Mouse (Mus musculus) lung, embryonic 16.5 days (tissue): ENCODE measurements around the gene Eif4b. TPM values are rescaled to one million over a fixed set of nuclear protein-coding genes. Genes with fewer than 3 reads are reported as not detected.
"Not testable (repeated sequence)": the region's sequence is repeated elsewhere in the genome, so short reads cannot be mapped to it uniquely, and the experiment has no call there.

Experiments
- ATAC-seq: fragments of 200-750 bp; cut with Nextera tagmentation; 2 replicates; pipeline ENCODE4 v1.8.0; 2017; ENCODE audit warnings: low read depth, mild to moderate bottlenecking, moderate library complexity
- H3K27ac ChIP-seq: fragments of 300-500 bp; sonication (generic); 2 replicates; pipeline ENCODE4 v1.5.1; 2014; ENCODE audit warnings: mild to moderate bottlenecking, control low read depth, low read length
- H3K27me3 ChIP-seq: fragments of 300-500 bp; sonication (generic); 2 replicates; pipeline ENCODE4 v1.6.1; 2014; ENCODE audit warnings: low read depth, low read length, mixed read lengths; ENCODE audit not compliant: control insufficient read depth, insufficient read depth
- H3K36me3 ChIP-seq: fragments of 300-500 bp; sonication (generic); 2 replicates; pipeline ENCODE4 v1.6.1; 2014; ENCODE audit warnings: low read length; ENCODE audit not compliant: control insufficient read depth, insufficient read depth
- H3K4me1 ChIP-seq: fragments of 300-500 bp; sonication (generic); replicated peaks from 2 replicates; pipeline ENCODE4 v1.6.1; 2014; ENCODE audit warnings: low read length, mixed read lengths; ENCODE audit not compliant: control insufficient read depth, insufficient read depth
- H3K4me2 ChIP-seq: fragments of 300-500 bp; sonication (generic); 2 replicates; pipeline ENCODE4 v1.6.1; 2014; ENCODE audit warnings: low read depth, low read length, control low read depth
- H3K4me3 ChIP-seq: fragments of 300-500 bp; sonication (generic); 2 replicates; pipeline ENCODE4 v1.5.1; 2014; ENCODE audit warnings: mild to moderate bottlenecking, low read length, control low read depth
- H3K9ac ChIP-seq: fragments of 300-500 bp; sonication (generic); 2 replicates; pipeline ENCODE4 v1.6.1; 2014; ENCODE audit warnings: low read length, control low read depth
- H3K9me3 ChIP-seq: fragments of 300-500 bp; sonication (generic); 2 replicates; pipeline ENCODE4 v1.6.1; 2016; ENCODE audit warnings: low read length; ENCODE audit not compliant: control insufficient read depth
- WGBS: fragments of 180-500 bp; shearing (Covaris S2); extraction: QIAGEN DNeasy Blood & Tissue Kit; methylation state at CpG from one replicate; pipeline ENCODE4 v1.1.7; 2014; 5-methylcytosine and 5-hydroxymethylcytosine counted together
- polyA plus RNA-seq: library from polyadenylated mRNA; unstranded; fragments of >200 nt; fragmentation: Nextera tagmentation; extraction: Ambion mirVana; gene quantifications from 2 replicates; pipeline ENCODE4 v1.2.1, GENCODE M21; 2015

Eif4b gene
- polyA plus RNA-seq, 1 experiment from 2014 or later = 123 TPM

DNA sequence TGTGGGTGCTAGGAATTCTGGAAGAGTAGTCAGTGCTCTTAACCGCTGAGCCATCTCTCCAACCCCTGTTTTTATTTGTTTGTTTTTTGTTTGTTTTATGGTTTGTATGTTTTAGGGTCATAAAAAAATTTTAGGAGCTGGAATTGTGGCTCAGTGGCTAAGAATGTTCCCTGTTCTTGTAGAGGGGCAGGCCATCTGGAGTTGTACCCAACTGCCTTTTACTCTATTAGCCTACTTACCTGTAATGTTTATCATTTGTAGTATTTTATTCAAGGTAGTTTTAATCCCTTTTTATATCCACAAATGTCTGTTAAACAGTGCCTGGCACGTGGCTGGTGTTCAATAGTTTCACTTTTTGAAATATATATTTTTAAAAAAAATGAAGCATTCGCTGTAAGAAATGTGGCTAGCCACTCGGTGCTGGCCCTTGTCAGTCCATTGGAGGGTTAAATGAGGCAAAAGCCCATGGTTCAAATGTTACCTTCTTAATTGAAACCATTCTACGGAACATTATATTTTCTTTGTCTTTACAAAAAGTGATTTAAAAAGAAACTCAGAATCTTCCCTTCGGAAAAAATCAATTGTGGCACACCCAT is 512 bp upstream of the Eif4b start:
- ATAC-seq = peak; percentile 27
- peak overlapping the region; percentile 58 for H3K4me2 ChIP-seq
- H3K4me1 ChIP-seq = peaks cover 18% of the 10 kb centered on the region
- H3K4me3 ChIP-seq = peak overlapping the region; percentile 100
- no peaks in the 10 kb centered on the region for H3K36me3 ChIP-seq
- no peaks in the 10 kb centered on the region for H3K9me3 ChIP-seq
- no peak overlapping the region for H3K27ac ChIP-seq
- peak overlapping the region; percentile 58 for H3K9ac ChIP-seq
- WGBS = 12% methylated on average over 6 of the region's 6 CpGs
- H3K27me3 ChIP-seq = no peaks in the 10 kb centered on the region

DNA sequence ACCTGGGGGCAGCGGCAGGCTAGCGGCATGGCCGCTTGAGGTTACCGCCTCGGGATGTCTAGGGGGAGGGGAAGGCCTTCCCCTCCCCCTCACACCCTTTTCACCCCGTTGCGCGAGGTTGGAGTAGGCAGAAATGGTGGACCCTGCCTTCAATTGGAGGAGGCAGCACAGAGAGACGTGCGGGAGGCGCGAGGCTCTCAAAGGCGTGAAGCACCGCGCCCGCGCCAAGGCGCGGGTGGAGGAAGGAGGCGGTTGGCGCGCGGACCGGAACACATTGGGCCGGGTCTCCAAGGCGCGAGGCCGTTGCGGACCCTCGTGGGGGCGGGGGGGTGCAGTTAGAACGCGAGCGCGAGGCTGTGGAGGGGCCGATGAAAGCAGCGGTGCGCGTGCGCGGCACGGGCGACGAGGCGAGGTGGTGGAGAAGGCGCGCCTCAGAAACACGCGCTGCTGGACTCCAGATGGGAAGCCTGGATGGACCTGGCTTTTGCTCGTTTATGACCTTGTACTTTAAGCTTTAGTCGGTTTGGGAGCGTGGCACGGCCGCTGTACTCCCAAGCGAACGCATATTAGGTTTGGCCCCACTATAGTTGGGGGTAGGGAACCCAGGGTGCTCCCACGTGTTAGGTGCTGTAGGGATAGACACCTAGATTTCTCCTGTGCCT is 628 bp downstream of the Eif4b start:
- WGBS = under 1% methylated on average over 57 of the region's 57 CpGs
- Histone ChIP-seq H3K27ac (peak overlapping the region; percentile 97), H3K4me2 (peak overlapping the region; percentile 82)

DNA sequence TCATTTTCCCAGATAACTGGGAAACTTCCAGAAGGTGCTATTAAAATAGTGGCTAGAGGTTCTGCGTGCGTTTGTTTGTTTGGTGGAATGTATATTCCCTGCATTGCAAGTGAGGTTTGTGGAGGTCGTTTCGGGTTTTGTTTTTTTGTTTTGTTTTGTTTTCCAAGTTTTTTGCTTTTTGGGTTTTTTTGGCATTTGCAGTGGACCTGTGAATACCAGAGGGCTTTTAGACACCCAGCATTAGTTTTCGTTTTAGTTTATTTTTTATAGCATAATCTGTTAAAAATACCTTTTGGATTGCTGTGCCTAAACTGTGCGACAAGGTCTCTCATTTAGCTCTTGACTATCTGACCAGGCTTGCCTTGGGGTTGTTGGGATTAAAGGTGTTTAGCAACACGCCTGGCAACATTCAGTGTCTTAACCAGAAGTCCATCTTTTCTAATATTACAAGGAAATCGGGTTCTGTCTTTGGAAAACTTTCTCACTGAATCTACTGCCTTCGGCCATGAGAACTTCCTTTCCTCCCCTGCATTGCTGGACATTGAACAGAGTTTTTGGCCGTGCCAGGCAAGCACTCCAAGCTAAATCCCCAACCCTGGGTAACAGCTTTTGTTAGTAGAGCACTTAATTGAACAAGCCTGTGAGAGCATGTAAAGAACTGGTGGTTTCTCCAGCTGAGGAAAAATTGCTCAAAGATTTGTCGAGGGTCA is 1.5 kb downstream of the Eif4b start:
- H3K4me1 ChIP-seq = peaks cover 18% of the 10 kb centered on the region
- WGBS = 3% methylated on average over 11 of the region's 11 CpGs
- peak overlapping the region; percentile 82 for H3K4me2 ChIP-seq
- no peak for ATAC-seq
- peak overlapping the region; percentile 98 for H3K9ac ChIP-seq
- H3K9me3 ChIP-seq = no peaks in the 10 kb centered on the region
- peak overlapping the region; percentile 100 for H3K4me3 ChIP-seq
- no peaks in the 10 kb centered on the region for H3K36me3 ChIP-seq
- H3K27ac ChIP-seq = peak overlapping the region; percentile 97
- no peaks in the 10 kb centered on the region for H3K27me3 ChIP-seq

More for the DNA sequence above, 628 bp downstream of the Eif4b start:
- H3K36me3 ChIP-seq = no peaks in the 10 kb centered on the region
- peaks cover 18% of the 10 kb centered on the region for H3K4me1 ChIP-seq
- peak overlapping the region; percentile 100 for H3K4me3 ChIP-seq
- peak; percentile 42 for ATAC-seq
- peak overlapping the region; percentile 98 for H3K9ac ChIP-seq
- no peaks in the 10 kb centered on the region for H3K27me3 ChIP-seq
- no peaks in the 10 kb centered on the region for H3K9me3 ChIP-seq

DNA sequence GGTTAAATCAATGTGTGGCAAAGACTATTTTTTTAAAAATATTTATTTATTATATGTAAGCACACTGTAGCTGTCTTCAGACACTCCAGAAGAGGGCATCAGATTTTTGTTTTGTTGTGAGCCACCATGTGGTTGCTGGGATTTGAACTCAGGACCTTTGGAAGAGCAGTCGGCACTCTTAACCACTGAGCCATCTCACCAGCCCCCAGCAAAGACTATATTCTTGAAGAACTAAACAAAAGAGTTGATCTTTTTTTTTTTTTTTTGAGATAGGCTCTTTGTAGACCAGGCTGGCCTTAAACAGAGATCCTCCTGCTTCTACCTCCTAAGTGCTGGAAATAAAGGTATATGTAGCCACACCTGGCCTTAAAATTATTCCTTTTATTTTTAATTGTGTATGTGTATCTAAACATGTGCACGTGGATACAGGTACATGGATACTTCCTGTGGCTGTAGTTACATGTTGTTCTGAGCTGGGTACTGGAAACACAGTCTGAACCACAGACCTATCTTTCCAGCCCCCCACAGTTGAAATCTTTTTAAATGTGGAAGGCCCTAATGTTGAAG is 3.6 kb downstream of the Eif4b start:
- 75% methylated on average over 2 of the region's 2 CpGs for WGBS
- Histone ChIP-seq H3K36me3 (peaks cover 3% of the 10 kb centered on the region), H3K9ac (no peak overlapping the region), H3K4me1 (peaks cover 18% of the 10 kb centered on the region), H3K4me3 (no peak overlapping the region), H3K27ac (no peak overlapping the region), H3K9me3 (no peaks in the 10 kb centered on the region), H3K4me2 (no peak overlapping the region), H3K27me3 (no peaks in the 10 kb centered on the region)
- ATAC-seq = no peak

DNA sequence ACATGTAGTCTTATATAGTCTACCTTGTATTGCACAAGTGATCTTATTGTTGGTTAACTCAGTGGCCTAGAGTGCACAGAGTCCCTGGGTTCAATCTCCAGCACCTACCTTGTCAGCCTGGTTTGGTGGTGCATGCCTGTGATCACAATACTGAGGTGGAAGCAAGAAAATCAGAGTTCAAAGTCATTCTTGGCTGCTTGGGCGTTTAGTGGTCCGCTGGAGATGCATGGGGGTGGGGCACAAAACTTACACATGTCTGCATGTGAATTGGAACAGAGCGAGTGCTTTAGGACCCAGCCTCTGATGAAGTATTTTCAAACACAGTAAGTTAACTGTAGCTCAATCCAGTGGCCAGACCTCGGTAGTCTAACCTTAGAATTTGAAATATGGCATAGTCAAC is 5.6 kb downstream of the Eif4b start:
- H3K36me3 ChIP-seq = peaks cover 9% of the 10 kb centered on the region
- no peak overlapping the region for H3K4me3 ChIP-seq
- WGBS = 62% methylated on average over 4 of the region's 4 CpGs
- H3K27ac ChIP-seq = no peak overlapping the region
- H3K9me3 ChIP-seq = no peaks in the 10 kb centered on the region
- no peak overlapping the region for H3K4me2 ChIP-seq
- no peaks in the 10 kb centered on the region for H3K27me3 ChIP-seq
- no peak overlapping the region for H3K9ac ChIP-seq
- peaks cover 13% of the 10 kb centered on the region for H3K4me1 ChIP-seq
- ATAC-seq = no peak

DNA sequence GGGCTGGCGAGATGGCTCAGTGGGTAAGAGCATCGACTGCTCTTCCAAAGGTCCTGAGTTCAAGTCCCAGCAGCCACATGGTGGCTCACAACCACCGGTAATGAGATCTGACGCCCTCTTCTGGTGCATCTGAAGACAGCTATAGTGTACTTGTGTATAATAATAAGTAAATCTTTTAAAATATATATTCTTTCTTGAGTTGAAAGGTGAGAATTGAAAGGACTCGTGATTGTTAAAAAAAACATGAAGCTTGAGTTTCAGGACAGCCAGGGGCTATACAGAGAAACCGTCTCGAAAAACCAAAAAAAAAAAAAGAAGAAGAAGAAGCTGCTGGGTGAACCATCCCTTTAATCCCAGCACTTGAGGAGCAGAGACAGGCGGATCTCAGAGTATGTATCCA is 6.4 kb downstream of the Eif4b start:
- ATAC-seq, H3K4me2 ChIP-seq, H3K9ac ChIP-seq, H3K4me3 ChIP-seq, H3K27me3 ChIP-seq, H3K27ac ChIP-seq, H3K9me3 ChIP-seq: not testable (repeated sequence)
- H3K4me1 ChIP-seq = peaks cover 13% of the 10 kb centered on the region
- WGBS = 75% methylated on average over 8 of the region's 8 CpGs
- peaks cover 14% of the 10 kb centered on the region for H3K36me3 ChIP-seq

DNA sequence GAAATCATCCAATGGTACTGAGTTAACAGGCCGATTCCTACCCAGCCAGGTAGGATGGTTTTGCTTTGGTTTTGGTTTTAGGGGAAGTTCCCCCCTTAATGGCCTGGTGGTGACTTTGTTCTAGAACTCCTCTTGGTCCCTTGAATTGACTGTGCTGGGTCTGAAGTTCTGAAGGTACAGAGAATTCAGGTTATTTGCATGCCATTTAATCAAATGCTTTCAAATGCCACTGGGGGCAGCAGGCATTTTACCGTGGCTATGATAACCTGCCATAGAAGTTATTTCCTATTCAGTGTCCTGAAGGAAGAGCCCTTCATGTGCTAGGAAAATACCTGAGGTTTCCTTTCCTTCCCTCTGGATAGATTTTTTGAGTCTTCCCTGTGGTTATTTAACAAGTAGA is 6.9 kb downstream of the Eif4b start:
- Histone ChIP-seq H3K27me3 (no peaks in the 10 kb centered on the region), H3K4me1 (peaks cover 9% of the 10 kb centered on the region), H3K4me2 (no peak overlapping the region), H3K9ac (no peak overlapping the region), H3K36me3 (peaks cover 17% of the 10 kb centered on the region), H3K4me3 (no peak overlapping the region), H3K9me3 (no peaks in the 10 kb centered on the region), H3K27ac (no peak overlapping the region)
- WGBS = 60% methylated on average over 2 of the region's 2 CpGs
- no peak for ATAC-seq

DNA sequence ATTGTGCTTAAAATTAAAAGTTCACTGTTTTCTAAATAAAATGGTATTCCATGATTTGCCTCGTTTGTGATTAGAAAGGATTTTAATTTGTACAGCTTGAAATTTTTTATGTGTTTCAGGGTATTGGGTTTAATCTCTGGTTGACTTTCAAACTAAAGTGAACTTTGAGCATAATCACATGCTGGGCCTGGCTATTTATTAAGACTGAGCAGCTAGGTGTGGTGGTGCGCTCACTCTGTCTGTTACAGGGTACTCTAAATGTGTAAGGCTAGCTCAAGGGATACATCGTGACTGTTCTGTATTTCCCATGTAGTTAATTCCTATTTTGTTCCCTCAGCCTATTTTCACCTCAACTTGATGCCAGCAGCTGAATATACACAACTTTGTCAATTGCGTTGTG is 8.6 kb downstream of the Eif4b start:
- H3K27ac ChIP-seq = no peak overlapping the region
- no peaks in the 10 kb centered on the region for H3K9me3 ChIP-seq
- no peak overlapping the region for H3K9ac ChIP-seq
- H3K4me1 ChIP-seq = no peaks in the 10 kb centered on the region
- no peak overlapping the region for H3K4me2 ChIP-seq
- no peak for ATAC-seq
- no peak overlapping the region for H3K4me3 ChIP-seq
- H3K27me3 ChIP-seq = no peaks in the 10 kb centered on the region
- peaks cover 32% of the 10 kb centered on the region for H3K36me3 ChIP-seq
- WGBS = 83% methylated on average over 4 of the region's 4 CpGs

DNA sequence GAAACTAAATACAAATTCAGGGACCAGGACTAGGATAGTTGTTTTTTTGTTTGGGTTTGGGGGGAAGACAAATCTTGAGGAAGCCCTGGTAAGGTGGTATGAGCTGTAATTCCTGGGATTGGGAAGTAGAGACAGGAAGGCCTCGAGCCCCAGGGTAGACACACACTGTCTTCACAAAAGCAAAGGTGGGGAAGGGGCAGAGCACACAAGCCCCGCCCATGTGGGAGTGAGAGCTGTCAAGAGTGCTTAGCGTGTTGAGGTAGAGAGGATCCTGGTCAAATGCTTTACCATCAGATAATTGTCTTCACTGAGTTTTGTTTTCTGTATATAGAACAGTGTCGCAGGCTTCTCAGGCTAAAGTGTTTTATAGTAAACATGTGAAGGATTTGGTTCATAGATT is 9.5 kb downstream of the Eif4b start:
- no peaks in the 10 kb centered on the region for H3K4me1 ChIP-seq
- no peak overlapping the region for H3K4me2 ChIP-seq
- no peak overlapping the region for H3K9ac ChIP-seq
- no peaks in the 10 kb centered on the region for H3K9me3 ChIP-seq
- no peak for ATAC-seq
- H3K27me3 ChIP-seq = no peaks in the 10 kb centered on the region
- no peak overlapping the region for H3K27ac ChIP-seq
- H3K4me3 ChIP-seq = no peak overlapping the region
- peaks cover 39% of the 10 kb centered on the region for H3K36me3 ChIP-seq
- WGBS = 67% methylated on average over 4 of the region's 4 CpGs
